Mouse (Mus musculus) forebrain, embryonic 10.5 days (tissue): ENCODE measurements around the gene Tfeb. TPM values are rescaled to one million over a fixed set of nuclear protein-coding genes. Genes with fewer than 3 reads are reported as not detected.

Experiments
- DNase-seq: peaks from one replicate; pipeline ENCODE4 v3.0.0-alpha.2; 2017; ENCODE audit warnings: low spot score; ENCODE audit errors: extremely low spot score
- H3K27ac ChIP-seq: fragments of 300-500 bp; sonication (generic); 2 replicates; pipeline ENCODE4 v1.5.1; 2016; ENCODE audit warnings: mild to moderate bottlenecking
- H3K27me3 ChIP-seq: fragments of 300-500 bp; sonication (generic); 2 replicates; pipeline ENCODE4 v1.6.1; 2016; ENCODE audit warnings: mild to moderate bottlenecking; ENCODE audit not compliant: poor library complexity, severe bottlenecking
- H3K36me3 ChIP-seq: fragments of 300-500 bp; sonication (generic); replicated peaks from 2 replicates; pipeline ENCODE4 v1.6.1; 2016; ENCODE audit warnings: mild to moderate bottlenecking, moderate library complexity
- H3K4me1 ChIP-seq: fragments of 300-500 bp; sonication (generic); 2 replicates; pipeline ENCODE4 v1.6.1; 2016
- H3K4me3 ChIP-seq: fragments of 300-500 bp; sonication (generic); 2 replicates; pipeline ENCODE4 v1.5.1; 2016; ENCODE audit warnings: mild to moderate bottlenecking, moderate library complexity
- H3K9me3 ChIP-seq: fragments of 300-500 bp; sonication (generic); 2 replicates; pipeline ENCODE4 v1.6.1; 2016; ENCODE audit warnings: mild to moderate bottlenecking, moderate library complexity
- WGBS: fragments of 180-500 bp; shearing (Covaris S2); methylation state at CpG from one replicate; pipeline ENCODE4 v1.1.7; 2016; 5-methylcytosine and 5-hydroxymethylcytosine counted together
- polyA plus RNA-seq: library from polyadenylated mRNA; unstranded; fragments of >200 nt; fragmentation: Nextera tagmentation; extraction: Ambion mirVana; gene quantifications from 2 replicates; pipeline ENCODE4 v1.2.1, GENCODE M21; 2016

Tfeb gene
- polyA plus RNA-seq, 1 experiment from 2014 or later: 2.2 TPM

DNA sequence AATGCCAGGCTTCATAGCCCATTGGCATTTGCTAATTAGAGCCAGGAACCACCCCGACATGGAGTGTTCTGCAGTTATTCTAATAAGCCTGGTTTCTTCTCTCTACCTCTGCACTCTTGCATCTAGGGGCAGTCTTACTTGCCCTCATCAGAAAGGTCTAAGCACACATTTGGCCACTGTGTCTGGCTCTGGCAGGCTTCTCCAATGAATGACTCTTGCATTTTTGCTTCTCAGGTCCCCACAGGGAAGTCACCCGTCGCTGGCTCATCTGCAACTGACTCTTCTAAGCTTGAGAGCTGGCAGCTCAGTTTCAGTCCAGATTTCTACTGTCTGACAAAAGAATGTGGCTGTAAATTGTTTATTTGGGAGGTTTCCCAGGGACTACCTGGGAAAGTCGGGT lies 29.2 kb downstream of the Tfeb start:
- Histone ChIP-seq H3K36me3 (no peaks in the 10 kb centered on the region), H3K27me3 (peaks cover 19% of the 10 kb centered on the region; the same call in 1 of the 2 replicates), H3K27ac (no peak overlapping the region), H3K4me3 (no peak overlapping the region), H3K9me3 (no peaks in the 10 kb centered on the region), H3K4me1 (peaks cover 6% of the 10 kb centered on the region)
- 77% methylated on average over 4 of the region's 4 CpGs for WGBS
- DNase-seq: no peak

DNA sequence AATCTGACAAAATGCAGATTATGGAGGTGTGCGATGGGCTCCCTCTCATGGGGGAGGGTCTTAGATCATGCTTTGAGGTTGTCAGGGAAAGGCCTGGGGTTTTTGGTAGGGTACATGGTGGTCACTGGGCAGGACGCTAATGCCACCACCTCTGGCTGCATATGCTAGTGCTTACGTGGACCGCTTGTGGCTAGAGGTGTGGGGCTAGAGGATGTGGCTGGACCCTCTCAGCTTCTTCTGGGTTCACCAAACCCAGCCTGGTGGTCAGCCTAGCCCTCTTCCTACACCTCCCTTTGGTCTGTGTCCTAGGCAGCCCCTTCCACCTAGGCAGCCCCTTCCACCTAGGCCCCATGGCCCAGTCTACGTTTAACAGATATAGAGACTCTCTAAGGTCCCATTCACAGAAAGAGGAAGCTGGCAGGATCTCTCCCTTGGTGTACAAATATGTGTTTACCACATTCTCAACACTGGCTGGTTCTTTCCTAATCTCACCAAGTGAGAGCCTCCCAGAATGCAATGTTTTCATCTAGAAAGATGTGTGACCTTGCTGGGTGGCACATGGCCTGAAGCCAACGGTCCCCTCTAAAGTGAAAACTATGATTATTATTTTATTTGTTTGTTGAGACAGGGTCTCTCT lies 29.7 kb downstream of the Tfeb start:
- 0 out of 2 replicates have a peak, but pooled peaks cover under 1% of the 10 kb centered on the region for H3K9me3 ChIP-seq
- H3K4me3 ChIP-seq: no peak overlapping the region
- no peak overlapping the region for H3K27ac ChIP-seq
- H3K4me1 ChIP-seq: peaks cover 6% of the 10 kb centered on the region
- no peak for DNase-seq
- peaks cover 19% of the 10 kb centered on the region; the same call in 1 of the 2 replicates for H3K27me3 ChIP-seq
- 92% methylated on average over 6 of the region's 6 CpGs for WGBS
- H3K36me3 ChIP-seq: no peaks in the 10 kb centered on the region

DNA sequence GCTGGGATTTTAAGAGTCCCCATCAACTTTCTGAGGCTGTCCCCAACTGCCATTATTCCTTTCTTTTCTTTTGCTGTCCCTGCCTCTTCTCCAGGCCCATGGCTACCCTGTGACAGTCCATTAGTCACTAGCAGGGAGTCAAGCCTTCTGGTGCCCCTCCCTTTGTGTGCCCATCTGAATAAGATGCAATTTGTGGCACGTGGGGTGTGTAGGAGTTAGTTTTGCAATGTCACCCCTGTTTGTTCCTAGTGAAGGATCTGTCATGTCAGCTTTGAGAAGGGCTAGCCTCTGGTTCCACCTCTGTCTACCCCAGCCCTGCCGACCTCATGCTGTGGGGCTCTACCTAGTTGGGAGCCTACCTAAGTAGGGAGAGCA lies 30.2 kb downstream of the Tfeb start:
- no peak overlapping the region for H3K27ac ChIP-seq
- H3K27me3 ChIP-seq: peaks cover 19% of the 10 kb centered on the region; the same call in 1 of the 2 replicates
- WGBS: 78% methylated on average over 2 of the region's 2 CpGs
- H3K4me3 ChIP-seq: no peak overlapping the region
- H3K36me3 ChIP-seq: no peaks in the 10 kb centered on the region
- H3K9me3 ChIP-seq: peaks cover 6% of the 10 kb centered on the region
- H3K4me1 ChIP-seq: peaks cover 6% of the 10 kb centered on the region
- no peak for DNase-seq

DNA sequence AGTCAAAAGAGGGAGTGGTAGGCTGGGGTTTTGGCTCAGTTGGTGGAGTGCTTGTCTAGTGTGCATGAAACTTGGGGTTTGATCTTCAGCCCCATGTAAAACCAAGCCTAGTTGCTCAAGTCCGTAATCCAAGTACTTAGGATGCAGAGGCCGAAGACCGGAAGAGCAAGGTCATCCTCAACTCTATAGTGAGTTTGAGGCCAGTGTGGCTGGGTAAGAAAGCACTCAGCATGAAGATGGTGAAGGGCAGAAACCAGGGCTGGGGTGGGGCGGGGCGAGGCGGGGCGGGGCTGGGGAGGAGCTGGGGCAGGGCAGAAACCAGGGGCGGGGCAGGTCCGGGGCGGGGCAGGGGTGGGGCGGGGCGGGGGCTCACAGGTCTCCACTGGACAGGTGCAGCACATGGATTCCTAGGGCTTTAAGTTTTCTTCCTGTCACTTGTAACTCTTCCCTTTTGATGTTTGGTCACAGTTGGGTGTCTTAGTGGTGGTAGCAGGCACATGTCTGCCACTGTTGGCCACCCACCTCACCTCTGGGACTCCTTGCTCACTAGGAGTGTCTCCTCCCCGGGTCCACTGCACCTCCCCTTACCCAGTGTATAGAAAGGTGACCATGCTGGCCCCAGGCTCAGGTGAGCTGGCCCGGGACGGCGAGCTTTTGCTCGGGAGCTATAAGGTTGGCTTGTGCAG lies 30.8 kb downstream of the Tfeb start:
- no peak for DNase-seq
- H3K36me3 ChIP-seq: no peaks in the 10 kb centered on the region

DNA sequence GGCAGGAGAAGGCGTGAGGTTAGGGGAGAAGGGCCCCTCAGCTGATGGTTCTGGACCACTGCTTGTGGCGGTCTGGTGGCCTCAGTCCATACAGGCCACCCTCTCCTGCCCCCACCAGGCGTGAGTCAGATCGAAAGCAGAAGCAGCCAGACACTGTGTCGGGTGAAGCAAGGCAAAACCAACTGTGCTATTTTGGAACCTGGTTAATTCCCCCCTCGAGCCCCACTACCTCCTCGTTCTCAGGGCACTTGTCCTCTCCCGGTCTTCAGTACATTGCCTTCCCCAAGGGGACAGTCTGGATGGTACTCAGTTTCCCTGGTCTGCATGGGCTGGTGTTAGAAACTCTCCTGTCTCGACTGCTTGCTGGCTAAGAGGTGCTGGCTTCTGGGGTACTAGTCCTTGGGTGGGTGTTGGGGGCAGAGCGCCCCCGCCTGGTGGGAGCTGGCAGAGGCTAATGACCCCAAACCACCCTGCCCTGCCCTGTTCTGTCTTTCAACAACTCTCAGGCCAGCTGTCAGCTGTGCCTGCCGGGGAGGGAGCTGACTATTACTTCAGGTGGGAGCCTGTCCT lies 32.0 kb downstream of the Tfeb start:
- Histone ChIP-seq H3K27me3 (peaks cover 19% of the 10 kb centered on the region; the same call in 1 of the 2 replicates), H3K4me3 (no peak overlapping the region), H3K9me3 (peaks cover 14% of the 10 kb centered on the region), H3K36me3 (no peaks in the 10 kb centered on the region), H3K27ac (no peak overlapping the region), H3K4me1 (no peaks in the 10 kb centered on the region)
- DNase-seq: no peak
- 58% methylated on average over 12 of the region's 12 CpGs for whole genome bisulfite sequencing

More for the DNA sequence above, 30.8 kb downstream of the Tfeb start:
- Histone ChIP-seq H3K4me3 (no peak overlapping the region), H3K27me3 (peaks cover 19% of the 10 kb centered on the region; the same call in 1 of the 2 replicates), H3K9me3 (peaks cover 11% of the 10 kb centered on the region), H3K27ac (no peak overlapping the region), H3K4me1 (peaks cover 6% of the 10 kb centered on the region)
- WGBS: 46% methylated on average over 14 of the region's 17 CpGs

DNA sequence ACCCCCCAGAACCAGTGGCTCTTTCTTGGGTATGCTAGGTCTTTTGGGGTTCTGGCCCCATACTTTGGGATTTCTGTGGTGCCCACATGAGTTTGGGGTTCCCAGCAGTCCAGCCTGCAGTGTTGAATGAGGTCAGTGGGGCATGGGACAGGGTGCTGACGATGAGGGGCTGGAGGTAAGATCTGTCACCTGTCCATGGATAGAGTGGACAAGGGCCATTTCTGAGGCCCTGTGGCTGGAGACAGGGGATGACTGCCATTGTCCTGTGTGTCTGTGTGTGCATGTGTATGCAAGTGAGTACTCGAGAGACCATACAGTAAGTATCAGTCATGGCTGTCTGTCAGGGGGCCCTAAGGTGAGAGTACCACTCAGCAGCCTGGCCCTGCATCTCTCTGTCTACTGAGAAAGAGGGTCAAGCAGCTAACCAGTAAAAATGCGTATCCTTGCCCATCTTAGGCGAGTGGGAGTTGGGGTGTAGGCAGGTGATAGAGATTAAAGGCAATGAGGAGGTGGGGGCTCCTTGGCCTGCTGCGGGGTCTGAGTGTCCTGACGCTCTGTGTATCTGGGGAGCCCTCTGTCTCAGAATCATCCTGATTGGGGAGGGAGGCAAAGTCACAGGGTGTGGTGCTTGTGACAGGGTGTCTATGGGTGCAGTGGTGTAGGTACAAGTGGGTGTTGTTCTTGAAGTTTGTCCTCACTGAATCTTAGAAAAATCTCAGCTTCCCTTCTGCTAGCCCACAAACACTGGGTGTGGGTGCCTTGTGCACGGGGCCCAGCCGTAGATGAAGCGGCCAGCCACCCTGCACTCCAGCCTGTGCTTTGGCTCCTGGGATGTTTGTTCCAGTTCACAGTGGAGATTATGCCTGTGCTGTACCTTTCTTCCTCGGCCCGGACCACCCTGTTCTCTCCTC lies 32.8 kb downstream of the Tfeb start:
- H3K4me3 ChIP-seq: no peak overlapping the region
- 0 out of 2 replicates have a peak overlapping the region, but pooled peaks have one; percentile 1 for H3K27ac ChIP-seq
- DNase-seq: no peak
- H3K27me3 ChIP-seq: peaks cover 19% of the 10 kb centered on the region; the same call in 1 of the 2 replicates
- H3K36me3 ChIP-seq: no peaks in the 10 kb centered on the region
- 86% methylated on average over 11 of the region's 11 CpGs for WGBS
- peaks cover 14% of the 10 kb centered on the region for H3K9me3 ChIP-seq
- no peaks in the 10 kb centered on the region for H3K4me1 ChIP-seq

DNA sequence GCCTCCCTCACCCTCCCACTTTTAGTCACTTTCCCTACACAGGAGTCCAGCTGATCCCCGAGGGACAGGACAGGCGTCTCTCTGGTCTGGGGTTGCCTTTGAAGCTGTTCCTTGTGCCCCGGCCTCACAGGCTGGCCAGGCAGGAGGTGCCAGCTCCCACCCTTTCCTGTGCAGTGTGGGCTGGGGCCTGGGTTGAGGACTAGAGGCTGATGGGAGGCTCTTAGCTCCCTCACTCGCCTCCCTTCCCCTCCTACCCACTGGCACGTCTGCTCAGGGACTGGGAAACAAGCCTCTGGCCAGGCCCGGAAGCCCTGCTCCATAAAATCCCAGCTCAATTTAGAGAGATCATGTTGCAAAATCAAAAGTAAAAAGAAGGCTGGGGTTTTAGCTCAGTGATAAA lies 36.8 kb downstream of the Tfeb start:
- 73% methylated on average over 6 of the region's 6 CpGs for WGBS

DNA sequence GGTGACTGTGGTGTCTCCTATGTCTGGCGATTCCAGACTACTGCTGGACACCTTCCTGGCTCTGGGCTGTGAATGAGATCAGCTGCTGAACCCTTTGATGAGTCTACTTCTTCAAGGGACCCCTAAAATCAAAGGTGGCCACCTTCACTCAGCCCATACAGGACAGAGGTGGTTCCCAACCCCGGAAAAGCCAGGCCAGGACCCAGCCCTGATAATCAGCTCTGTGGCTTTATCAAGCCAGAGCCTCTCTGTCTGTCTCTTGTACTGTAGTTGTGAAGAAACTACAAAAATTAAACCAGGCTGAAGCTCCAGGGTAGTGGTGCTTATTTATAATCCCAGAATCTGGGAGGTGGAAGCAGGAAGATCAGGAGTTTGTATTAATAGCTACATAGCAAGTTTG lies 40.3 kb downstream of the Tfeb start:
- Histone ChIP-seq H3K4me1 (no peaks in the 10 kb centered on the region), H3K4me3 (no peak overlapping the region), H3K27ac (no peak overlapping the region), H3K36me3 (no peaks in the 10 kb centered on the region), H3K27me3 (no peaks in the 10 kb centered on the region), H3K9me3 (peaks cover 8% of the 10 kb centered on the region)
- WGBS: 83% methylated on average over 2 of the region's 2 CpGs
- no peak for DNase-seq

More for the DNA sequence above, 36.8 kb downstream of the Tfeb start:
- Histone ChIP-seq H3K4me3 (no peak overlapping the region), H3K9me3 (peaks cover 14% of the 10 kb centered on the region), H3K27me3 (0 out of 2 replicates have a peak, but pooled peaks cover 3% of the 10 kb centered on the region), H3K4me1 (no peaks in the 10 kb centered on the region), H3K27ac (no peak overlapping the region), H3K36me3 (no peaks in the 10 kb centered on the region)
- no peak for DNase-seq

DNA sequence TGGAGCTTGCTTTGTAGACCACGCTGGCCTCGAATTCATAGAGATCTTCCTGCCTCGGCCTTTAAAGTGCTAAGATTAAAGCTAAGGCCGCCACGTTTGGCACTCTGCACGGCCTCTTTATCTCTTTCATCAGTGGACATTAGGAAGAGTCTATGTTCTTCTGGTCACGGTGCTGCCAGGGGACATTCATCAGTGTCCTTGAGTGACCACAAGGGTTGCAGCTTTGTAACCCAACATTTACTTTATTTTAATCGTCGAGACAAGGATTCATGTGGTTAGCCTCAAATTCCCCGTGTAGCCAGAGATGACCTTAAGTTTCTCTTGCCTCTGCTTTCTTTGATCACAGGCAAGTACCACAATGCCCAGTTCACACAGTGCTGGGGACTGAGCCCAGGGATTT lies 43.6 kb downstream of the Tfeb start:
- peaks cover under 1% of the 10 kb centered on the region; the same call in 1 of the 2 replicates for H3K27me3 ChIP-seq
- WGBS: 91% methylated on average over 10 of the region's 10 CpGs
- DNase-seq: no peak
- no peaks in the 10 kb centered on the region for H3K9me3 ChIP-seq
- peaks cover 4% of the 10 kb centered on the region for H3K4me1 ChIP-seq
- H3K36me3 ChIP-seq: no peaks in the 10 kb centered on the region
- no peak overlapping the region for H3K27ac ChIP-seq
- no peak overlapping the region for H3K4me3 ChIP-seq

DNA sequence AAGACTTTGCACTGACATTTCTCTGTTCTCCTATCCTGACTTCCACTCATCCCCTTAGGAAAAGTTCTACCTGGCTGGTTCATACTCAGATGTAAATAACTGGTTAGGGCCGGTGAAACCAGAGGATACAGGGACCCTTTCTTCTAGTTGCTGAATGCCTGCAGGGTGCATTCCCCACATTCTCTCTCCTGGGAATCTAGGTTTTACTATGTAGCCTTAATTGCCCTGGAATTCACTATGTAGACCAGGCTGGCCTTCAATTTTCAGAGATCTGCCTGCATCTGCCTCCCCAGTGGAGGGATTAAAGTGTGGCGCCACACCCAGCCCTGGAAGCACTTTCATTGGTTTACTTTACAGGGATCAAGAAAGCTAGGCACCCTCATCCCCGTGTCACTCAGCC lies 45.7 kb downstream of the Tfeb start:
- Histone ChIP-seq H3K9me3 (no peaks in the 10 kb centered on the region), H3K27me3 (peaks cover 21% of the 10 kb centered on the region), H3K27ac (no peak overlapping the region), H3K4me3 (no peak overlapping the region), H3K4me1 (peaks cover 19% of the 10 kb centered on the region), H3K36me3 (no peaks in the 10 kb centered on the region)
- 85% methylated on average over 3 of the region's 3 CpGs for WGBS
- DNase-seq: no peak

DNA sequence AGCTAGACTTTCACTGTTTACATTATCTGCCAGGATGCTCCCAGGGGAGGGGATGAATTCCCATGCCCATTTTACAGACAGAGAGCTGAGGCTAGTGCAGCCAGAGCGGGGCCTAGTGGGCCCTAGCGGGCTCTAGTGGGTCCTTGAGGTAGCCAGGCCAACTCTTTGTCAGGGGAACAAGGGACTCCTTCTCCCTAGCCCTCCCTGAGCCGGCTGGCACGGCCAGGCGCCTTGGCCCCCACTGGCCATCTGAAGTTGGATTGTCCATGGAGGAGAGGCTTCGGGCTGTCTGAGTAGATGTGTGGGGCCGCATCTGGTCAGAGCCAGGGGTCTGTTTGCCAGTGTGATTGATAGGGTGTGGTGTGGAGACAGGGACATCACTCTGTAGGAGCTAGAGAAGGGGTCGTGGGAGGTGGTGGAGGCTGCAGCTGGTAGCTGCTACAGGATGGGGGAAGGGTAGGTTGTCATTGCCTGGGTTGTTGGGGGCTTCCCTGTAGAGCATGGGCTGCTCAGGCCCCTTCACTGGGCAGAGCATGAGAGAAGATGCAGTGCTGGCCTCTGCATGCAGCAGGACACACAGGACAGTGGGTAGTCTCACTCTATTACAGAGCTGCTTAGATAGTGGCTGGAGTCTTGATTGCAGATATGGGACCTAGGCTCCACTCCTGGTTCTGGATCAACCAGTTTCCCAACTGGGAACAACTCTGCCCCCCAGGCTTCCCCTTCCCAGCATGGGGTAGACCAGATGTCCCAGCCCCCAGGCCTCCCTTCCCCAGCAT lies 46.8 kb downstream of the Tfeb start:
- no peak overlapping the region for H3K27ac ChIP-seq
- H3K4me3 ChIP-seq: no peak overlapping the region
- no peak for DNase-seq
- H3K36me3 ChIP-seq: no peaks in the 10 kb centered on the region
- H3K27me3 ChIP-seq: peaks cover 29% of the 10 kb centered on the region
- H3K4me1 ChIP-seq: peaks cover 30% of the 10 kb centered on the region
- H3K9me3 ChIP-seq: no peaks in the 10 kb centered on the region
- WGBS: 93% methylated on average over 8 of the region's 8 CpGs

DNA sequence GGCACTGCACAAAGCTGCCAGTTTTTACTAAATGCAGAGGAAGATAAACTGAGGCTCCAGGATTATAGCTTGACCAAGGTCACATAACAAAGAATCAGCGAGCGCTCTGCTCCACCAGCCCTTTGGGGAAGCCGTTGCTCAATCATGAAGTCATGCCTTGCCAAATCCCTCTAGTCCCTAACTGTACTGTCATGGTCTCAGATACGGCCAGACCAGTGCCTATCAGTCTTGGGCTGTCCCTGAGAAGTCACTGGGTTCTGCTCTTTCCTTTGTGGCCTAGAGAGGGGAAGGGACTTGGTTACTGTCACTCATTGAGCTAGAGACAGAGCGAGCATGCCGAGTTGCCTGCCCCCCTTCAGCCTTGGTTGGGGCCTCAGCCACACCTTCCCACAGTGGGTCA lies 47.6 kb downstream of the Tfeb start:
- 88% methylated on average over 6 of the region's 6 CpGs for WGBS
- H3K9me3 ChIP-seq: no peaks in the 10 kb centered on the region
- no peak overlapping the region for H3K27ac ChIP-seq
- DNase-seq: no peak
- H3K4me3 ChIP-seq: no peak overlapping the region
- H3K36me3 ChIP-seq: no peaks in the 10 kb centered on the region
- peaks cover 38% of the 10 kb centered on the region for H3K4me1 ChIP-seq
- peaks cover 37% of the 10 kb centered on the region for H3K27me3 ChIP-seq
